Mouse (Mus musculus) c-Kit-negative CD71-positive TER-119-positive erythroid progenitor cells, embryonic 14.5 days (primary cell): Measurements from ENCODE around the gene Armh3.

Source experiments
- DNase-seq: peaks from one replicate; pipeline ENCODE4 v3.0.0-alpha.2; 2013; ENCODE audit warnings: low read depth, low spot score

Gene Armh3

GRCm38 (mm10) chr19:45789888-45790874 is 208.1 kb downstream of the Armh3 start:
- DNase-seq = peak; percentile 80

- no peak for DNase-seq
Observed at GRCm38 (mm10) chr19:45789365-45789764, 208.9 kb downstream of the Armh3 start.

GRCm38 (mm10) chr19:45788337-45788736 is 210.0 kb downstream of the Armh3 start:
- DNase-seq = no peak

- DNase-seq = no peak
Observed at GRCm38 (mm10) chr19:45787450-45787849, 210.8 kb downstream of the Armh3 start.

GRCm38 (mm10) chr19:45785470-45785869 is 212.8 kb downstream of the Armh3 start:
- DNase-seq = no peak

- DNase-seq = no peak
Observed at GRCm38 (mm10) chr19:45783933-45784576, 214.2 kb downstream of the Armh3 start.

GRCm38 (mm10) chr19:45783181-45783932 is 214.9 kb downstream of the Armh3 start, which contains the start of gene Mgea5:
TSS of gene Mgea5 (minus strand) at chr19:45783837.
- peak; percentile 94 for DNase-seq

- DNase-seq = peak; percentile 56
Observed at GRCm38 (mm10) chr19:45782315-45783001, 215.8 kb downstream of the Armh3 start.

- DNase-seq = no peak
Observed at GRCm38 (mm10) chr19:45781676-45782075, 216.6 kb downstream of the Armh3 start.

GRCm38 (mm10) chr19:45780350-45780915 is 217.9 kb downstream of the Armh3 start:
- DNase-seq = no peak

- no peak for DNase-seq
Observed at GRCm38 (mm10) chr19:45775486-45775885, 222.8 kb downstream of the Armh3 start.

GRCm38 (mm10) chr19:45771501-45771900 is 226.8 kb downstream of the Armh3 start:
- DNase-seq = no peak
